Mouse (Mus musculus) G1E (cell line): ENCODE measurements around the gene Rdh13.
"Not testable (repeated sequence)": the region's sequence is repeated elsewhere in the genome, so short reads cannot be mapped to it uniquely, and the experiment has no call there.

Experiments used
- CTCF ChIP-seq: IDR thresholded peaks from 2 replicates; pipeline ENCODE4 v1.5.1; 2012; ENCODE audit warnings: low read depth, low read length, inconsistent platforms, mixed read lengths
- GATA1 ChIP-seq: IDR thresholded peaks from 2 replicates; pipeline ENCODE4 v1.6.1; 2012; ENCODE audit warnings: borderline replicate concordance, low read length, inconsistent platforms, mixed read lengths
- GATA2 ChIP-seq: IDR thresholded peaks from 2 replicates; pipeline ENCODE4 v1.6.1; 2012; ENCODE audit warnings: low read depth, low read length, inconsistent platforms, borderline replicate concordance
- POLR2AphosphoS5 ChIP-seq: IDR thresholded peaks from 2 replicates; pipeline ENCODE4 v1.6.1; 2012; ENCODE audit warnings: low read depth, low read length, inconsistent platforms; ENCODE audit not compliant: insufficient replicate concordance

DNA sequence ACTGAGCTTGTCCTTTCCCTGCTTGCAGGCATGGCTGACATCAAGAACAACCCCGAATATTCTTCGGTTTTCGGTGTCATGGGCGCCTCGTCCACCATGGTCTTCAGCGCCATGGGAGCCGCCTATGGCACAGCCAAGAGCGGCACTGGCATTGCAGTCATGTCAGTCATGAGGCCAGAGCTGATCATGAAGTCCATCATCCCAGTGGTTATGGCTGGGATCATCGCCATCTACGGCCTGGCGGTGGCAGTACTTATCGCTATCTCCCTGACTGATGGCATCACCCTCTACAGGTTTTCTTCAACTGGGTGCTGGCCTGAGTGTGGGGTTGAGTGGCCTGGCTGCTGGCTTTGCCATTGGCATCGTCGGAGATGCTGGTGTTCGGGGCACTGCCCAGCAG, 33.0 kb downstream of the Rdh13 start:
- TF ChIP-seq CTCF, GATA1, GATA2, POLR2AphosphoS5: not testable (repeated sequence)
